Mouse (Mus musculus): ENCODE results near the gene 4921530L21Rik.

The 4921530L21Rik gene

DNA sequence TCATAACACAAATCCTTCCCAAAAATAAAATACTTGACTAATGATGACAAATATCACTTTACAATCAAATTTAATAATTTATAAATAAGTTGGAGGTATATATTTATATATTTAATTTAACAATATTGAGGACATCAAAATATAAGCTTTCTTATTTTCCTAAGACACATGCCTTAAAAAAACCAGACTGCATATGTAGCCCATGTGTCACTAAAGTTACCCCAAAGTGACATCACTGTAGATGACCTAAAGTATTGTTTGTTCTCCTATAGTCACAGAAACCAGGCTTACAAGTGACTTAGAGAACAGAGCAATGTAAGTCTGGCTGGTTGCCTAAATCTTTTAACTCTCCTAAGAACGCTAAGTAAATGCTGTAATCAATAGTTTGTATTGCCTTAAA, at the start of gene 4921530L21Rik:
TSS of gene 4921530L21Rik (plus strand) at position 301 of the 400 bp plus-strand sequence.
- in situ Hi-C loops (cut with MboI, MseI) = no loop called here

DNA sequence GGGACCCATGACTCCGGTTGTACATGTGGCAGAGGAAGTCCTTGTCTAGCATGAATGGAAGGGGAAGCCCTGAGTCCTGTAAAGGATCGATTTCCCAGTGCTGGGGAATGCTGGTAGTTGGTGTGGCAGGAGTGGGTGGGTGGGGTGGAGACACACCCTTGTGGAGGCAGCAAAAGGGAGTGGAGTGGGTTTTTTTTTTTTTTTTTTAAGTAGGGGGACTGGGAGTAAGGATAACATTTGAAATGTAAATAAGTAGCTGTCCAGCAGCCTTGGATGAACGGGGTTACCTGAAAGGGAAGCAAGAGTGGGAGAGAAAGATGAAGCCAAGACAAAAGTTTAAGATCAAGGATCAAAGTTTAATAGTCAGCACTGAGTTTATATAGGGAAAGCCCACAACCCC, 47.2 kb upstream of the 4921530L21Rik start:
- in situ Hi-C loops (cut with MboI, MseI) = no loop called here

GRCm38 (mm10) chr14:95862981-95863380, 18.1 kb upstream of the 4921530L21Rik start:
- in situ Hi-C loops (cut with MboI, MseI) = no loop called here

- in situ Hi-C loops (cut with MboI, MseI) = no loop called here
These were observed 15.2 kb upstream of the 4921530L21Rik start for GRCm38 (mm10) chr14:95865676-95866416.

DNA sequence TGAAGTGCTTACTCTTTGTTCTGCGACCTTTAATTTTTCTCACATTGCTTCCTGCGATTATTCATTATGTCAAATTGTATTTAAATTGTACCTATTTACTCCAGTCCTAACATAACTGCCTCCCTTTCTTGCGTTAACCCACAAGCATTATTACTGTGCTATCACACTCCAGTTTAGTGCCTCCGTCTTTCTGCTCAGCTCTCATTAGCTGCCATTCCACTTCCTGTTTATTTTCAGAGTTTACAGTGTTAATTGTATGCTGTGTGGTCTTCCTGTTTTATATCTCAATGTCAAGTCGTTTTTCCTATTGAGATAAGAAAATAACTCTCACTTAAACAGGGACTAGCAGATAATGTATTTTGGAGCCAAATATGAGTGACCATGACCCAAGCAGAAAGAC, 9.0 kb upstream of the 4921530L21Rik start:
- in situ Hi-C loops (cut with MboI, MseI) = no loop called here

GRCm38 (mm10) chr14:95876785-95877510, 4.1 kb upstream of the 4921530L21Rik start:
- in situ Hi-C loops (cut with MboI, MseI) = no loop called here

DNA sequence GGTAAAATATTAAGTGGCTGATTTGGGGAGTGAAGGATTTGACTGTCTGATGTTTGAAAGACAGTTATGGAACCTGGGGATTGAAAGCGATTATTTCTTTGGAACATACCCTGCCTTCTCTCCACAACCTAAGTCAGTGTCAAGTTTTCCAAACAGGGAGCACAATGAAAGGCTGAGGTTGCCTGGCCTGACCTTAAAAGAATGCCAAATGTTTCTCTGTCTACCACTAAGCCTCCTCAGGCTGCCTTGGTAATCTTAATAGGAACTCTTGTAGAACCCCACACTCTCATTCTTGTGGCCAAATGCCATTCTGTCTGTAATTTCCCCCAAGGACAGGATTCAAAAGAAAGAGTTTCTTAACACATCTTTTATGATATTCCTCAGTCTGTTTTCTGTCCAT, 3.5 kb upstream of the 4921530L21Rik start:
- in situ Hi-C loops (cut with MboI, MseI) = no loop called here

DNA sequence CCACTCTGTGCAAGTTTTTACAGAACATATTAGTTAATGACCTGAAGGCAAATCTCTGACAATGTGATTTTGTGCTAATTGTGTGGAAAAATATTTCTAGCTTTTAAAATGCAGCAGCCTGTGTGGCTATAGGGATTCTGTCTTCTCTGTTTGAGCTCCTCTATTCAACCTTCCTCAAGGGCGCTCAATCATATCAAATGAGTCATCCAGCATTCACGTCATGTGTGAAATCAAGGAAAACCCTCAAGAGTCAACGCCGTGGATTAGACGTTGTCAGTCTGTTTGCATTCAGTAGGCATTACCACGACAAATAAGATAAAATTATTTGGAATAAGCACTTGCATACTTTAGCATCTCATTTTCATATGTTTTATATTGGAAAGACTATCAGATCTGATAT, 18.4 kb downstream of the 4921530L21Rik start:
- in situ Hi-C loops (cut with MboI, MseI) = no loop called here

- in situ Hi-C loops (cut with MboI, MseI) = no loop called here
These were observed 23.6 kb downstream of the 4921530L21Rik start for GRCm38 (mm10) chr14:95904591-95905095.

DNA sequence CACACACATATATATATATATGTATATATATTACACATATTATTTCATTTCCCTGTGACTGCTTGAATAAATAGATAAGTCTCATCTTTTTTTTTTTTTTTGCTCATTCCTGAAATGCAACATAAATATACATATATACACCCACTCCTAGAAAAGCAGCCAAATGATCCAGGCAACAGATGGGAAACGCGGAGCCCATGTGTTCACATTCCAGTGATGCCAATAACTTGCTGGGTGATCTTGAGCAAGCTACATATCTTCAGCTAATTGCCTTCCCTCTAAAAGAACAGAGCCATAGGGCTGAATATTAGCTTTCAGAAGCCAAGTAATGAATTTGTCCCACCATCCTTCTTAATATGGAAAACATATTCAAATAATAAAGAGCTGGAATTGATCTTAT, 32.2 kb downstream of the 4921530L21Rik start:
- in situ Hi-C loops (cut with MboI, MseI) = no loop called here

GRCm38 (mm10) chr14:95926742-95927141, 45.7 kb downstream of the 4921530L21Rik start:
- in situ Hi-C loops (cut with MboI, MseI) = no loop called here

DNA sequence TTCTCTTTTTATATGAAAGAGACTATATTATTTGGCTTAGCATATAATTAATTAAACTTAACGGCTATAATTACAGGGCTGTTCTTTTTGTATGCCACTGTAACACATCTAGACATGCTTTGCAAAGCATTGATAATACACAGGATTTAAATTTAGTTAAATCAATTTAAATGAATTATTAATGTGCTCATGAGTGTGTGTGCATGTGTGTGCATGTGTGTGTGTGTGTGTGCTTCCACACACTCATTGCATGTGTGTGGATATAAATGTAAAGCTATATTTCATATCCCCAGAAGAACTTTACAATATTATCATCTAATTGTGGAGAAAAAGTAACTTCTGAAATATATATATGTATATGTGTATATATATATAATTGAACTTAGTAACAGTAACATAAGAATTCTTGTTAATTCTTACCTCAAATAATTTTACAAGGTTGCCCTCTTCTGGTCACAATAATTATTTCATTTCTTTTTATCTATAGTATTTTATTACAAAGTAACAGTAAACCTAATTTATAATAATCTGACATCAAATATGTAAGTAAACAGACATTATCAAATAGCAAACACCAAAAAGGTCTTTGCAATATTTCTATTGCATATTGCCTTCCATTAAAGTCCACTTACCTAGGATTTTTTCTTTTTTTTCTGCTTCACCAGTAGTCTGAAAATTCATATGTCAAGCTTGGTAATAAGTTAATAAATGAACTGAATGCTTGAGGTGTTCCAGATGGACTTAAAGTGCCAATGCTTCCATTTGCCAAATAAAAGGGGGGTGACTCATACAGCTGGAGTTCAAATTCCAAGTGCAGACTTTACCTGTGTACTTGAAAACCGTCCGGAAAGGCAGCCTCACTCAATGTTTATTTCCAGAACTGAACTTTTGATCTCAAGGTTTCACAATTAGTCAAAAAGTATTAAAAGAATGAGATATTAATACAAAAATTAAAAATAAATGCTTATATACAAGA, 47.0 kb downstream of the 4921530L21Rik start:
- in situ Hi-C loops (cut with MboI, MseI) = no loop called here
